Comparison of ENCODE assay signal across 9 mouse cellular contexts in the genomic region with DNA sequence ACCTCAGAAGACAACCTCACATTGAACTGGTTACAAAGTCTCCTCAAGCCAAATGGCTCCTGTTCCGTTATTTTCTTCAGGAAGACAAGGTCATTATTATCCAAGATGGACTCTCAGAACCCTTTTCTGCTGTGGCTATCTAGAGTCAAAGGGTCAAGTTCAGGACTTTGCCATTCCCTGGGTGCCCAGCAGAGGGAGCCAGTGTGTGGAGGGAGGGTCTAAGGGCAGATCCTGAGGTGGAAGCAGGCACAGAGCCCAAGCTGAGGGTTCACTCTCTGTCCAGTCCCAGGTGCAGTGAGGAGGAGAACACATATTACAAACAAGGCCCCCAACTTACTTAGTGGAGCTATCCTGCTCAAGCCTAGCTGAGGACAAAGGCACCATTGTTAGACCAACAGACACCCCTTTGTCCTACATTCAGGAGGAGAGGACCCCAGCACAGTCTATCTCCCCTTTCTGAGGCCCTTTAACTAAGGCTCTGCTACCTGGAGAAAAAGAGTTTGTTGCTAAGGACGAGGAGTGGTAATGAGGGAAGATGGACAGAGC. TPM values are rescaled to one million over a fixed set of nuclear protein-coding genes. Genes with fewer than 3 reads are reported as not detected.
DNase-seq lines count a peak whose midpoint lies in the region; ATAC-seq and TF ChIP-seq lines count a peak whose summit lies in the region.
"Had no signal": no experiment of that assay in that cellular context is flagged by ENCODE, and none has a peak within 500 bp of the region (broad histone marks: within the 10 kb centered on the region; RNA-seq: fewer than 3 reads in every experiment).

No protein-coding gene starts in this region.

- H3K4me3 ChIP-seq in E14TG2a.4 (replicated peaks; ENCODE audit: low read length), result no peak overlapping the region
- H3K4me3 ChIP-seq in kidney, postnatal 0 days (replicated peaks; ENCODE audit: low read depth, low read length), result no peak overlapping the region
- H3K4me3 ChIP-seq: heart, embryonic 15.5 days had no signal

- H3K4me2 ChIP-seq in kidney, postnatal 0 days (ENCODE audit: low read length), result no peak overlapping the region
- H3K4me2 ChIP-seq: heart, embryonic 15.5 days had no signal

- DNase-seq in A20 (ENCODE audit: low read depth, low spot score), result peak; percentile 76
- peak; percentile 58 to 79 for DNase-seq in cerebellum, postnatal 14 days
- DNase-seq in heart, adult 18-20 months, result peak; percentile 68 to 88
- peak; percentile 67 for DNase-seq in kidney, postnatal 0 days (ENCODE audit: low spot score)
- peak; percentile 86 for DNase-seq in lung, postnatal 14 days
- DNase-seq in spleen, postnatal 10 days (ENCODE audit: low spot score in 2 of 2), result peak; percentile 90

- WGBS in kidney, postnatal 0 days, result 30% methylated on average over 2 of the region's 2 CpGs

- TF ChIP-seq CTCF in E14TG2a.4 (conservative IDR thresholded peaks at IDR 0.05; ENCODE audit: low read length), result peak; percentile 97
- peak; percentile 93 for TF ChIP-seq CTCF in kidney, postnatal 0 days (IDR thresholded peaks at IDR 0.05; ENCODE audit: low read depth)

- peaks cover 40% of the 10 kb centered on the region for H3K36me3 ChIP-seq in E14TG2a.4 (ENCODE audit: insufficient read depth, low read length)
- peaks cover 33% of the 10 kb centered on the region for H3K36me3 ChIP-seq in kidney, postnatal 0 days (ENCODE audit: insufficient read depth, low read length)

- H3K27ac ChIP-seq in kidney, postnatal 0 days, result no peak overlapping the region
- H3K27ac ChIP-seq: heart, embryonic 15.5 days had no signal

- peaks cover 18% of the 10 kb centered on the region for H3K27me3 ChIP-seq in E14TG2a.4 (ENCODE audit: insufficient read depth, low read length)
- no peaks in the 10 kb centered on the region for H3K27me3 ChIP-seq in kidney, postnatal 0 days (ENCODE audit: insufficient read depth, low read length)
- H3K27me3 ChIP-seq: heart, embryonic 15.5 days had no signal

- H3K9me3 ChIP-seq in E14TG2a.4 (ENCODE audit: low read length), result no peaks in the 10 kb centered on the region
- no peaks in the 10 kb centered on the region for H3K9me3 ChIP-seq in kidney, postnatal 0 days (replicated peaks; ENCODE audit: low read length)
- H3K9me3 ChIP-seq: heart, embryonic 15.5 days had no signal

- H3K4me1 ChIP-seq in E14TG2a.4 (replicated peaks; ENCODE audit: low read depth, low read length), result peaks cover 51% of the 10 kb centered on the region
- H3K4me1 ChIP-seq in kidney, postnatal 0 days (replicated peaks; ENCODE audit: insufficient read depth, low read length), result 0 out of 2 replicates have a peak, but pooled peaks cover 7% of the 10 kb centered on the region

- H3K9ac ChIP-seq in kidney, postnatal 0 days (ENCODE audit: low read depth, low read length), result no peak overlapping the region
- H3K9ac ChIP-seq: heart, embryonic 15.5 days had no signal

- peak; percentile 44 for ATAC-seq in kidney, postnatal 0 days (replicated peaks; ENCODE audit: low FRiP score, low read depth)
- ATAC-seq in inflammation-experienced regulatory T-cells, adult 6 months, result no peak

RNA-seq across cellular contexts. Expression of a gene that starts 7.9 kb away (rescaled TPM):
- 1 to 10 TPM in 1 of 2 experiments, under 1 TPM in 1; 0.46 to 1.2 TPM for total RNA-seq in heart, adult 18-20 months (2021)
- 1.9 and 2.8 TPM in 2 replicates for polyA plus RNA-seq in kidney, postnatal 0 days (2015; fragmentation: Nextera tagmentation; extraction: Ambion mirVana)
- 1 to 10 TPM in 2 of 3 experiments, under 1 TPM in 1; 0.96 to 1.3 (median 1.1) TPM for polyA plus RNA-seq in inflammation-experienced regulatory T-cells, adult 6 months (2017; shearing (Covaris generic))

RNA-seq across cellular contexts. Expression of a gene that starts 10.0 kb away (rescaled TPM):
- 100 to 1,000 TPM; 147 to 150 TPM for total RNA-seq in heart, adult 18-20 months (2021)
- 705 and 720 TPM in 2 replicates for polyA plus RNA-seq in kidney, postnatal 0 days (2015; fragmentation: Nextera tagmentation; extraction: Ambion mirVana)
- 100 to 1,000 TPM; 360 to 441 (median 366) TPM for polyA plus RNA-seq in inflammation-experienced regulatory T-cells, adult 6 months (2017; shearing (Covaris generic))

RNA-seq across cellular contexts. Expression of a gene that starts 10.7 kb away (rescaled TPM):
- total RNA-seq in heart, adult 18-20 months (2021), result 10 to 100 TPM; 49.8 to 53.1 TPM
- 62.0 and 68.2 TPM in 2 replicates for polyA plus RNA-seq in kidney, postnatal 0 days (2015; fragmentation: Nextera tagmentation; extraction: Ambion mirVana)
- 10 to 100 TPM; 21.7 to 48.8 (median 23.8) TPM for polyA plus RNA-seq in inflammation-experienced regulatory T-cells, adult 6 months (2017; shearing (Covaris generic))

RNA-seq across cellular contexts. Expression of a gene that starts 22.2 kb away (rescaled TPM):
- 10 to 100 TPM; 52.3 to 52.9 TPM for total RNA-seq in heart, adult 18-20 months (2021)
- polyA plus RNA-seq in kidney, postnatal 0 days (2015; fragmentation: Nextera tagmentation; extraction: Ambion mirVana), result 237 and 263 TPM in 2 replicates
- 100 to 1,000 TPM; 216 to 248 (median 223) TPM for polyA plus RNA-seq in inflammation-experienced regulatory T-cells, adult 6 months (2017; shearing (Covaris generic))
